Mouse (Mus musculus) cortical plate, adult 2 months (tissue): Measurements from ENCODE around the gene Lrrc73.

Experiments used
- CTCF ChIP-seq: fragments of 200-500 bp; IDR thresholded peaks from 2 replicates; pipeline ENCODE4 v1.5.1; 2011; ENCODE audit warnings: mild to moderate bottlenecking, control low read depth, low read length; ENCODE audit not compliant: insufficient read depth; ENCODE audit errors: extremely low read depth
- POLR2A ChIP-seq: fragments of 200-500 bp; IDR thresholded peaks from 2 replicates; pipeline ENCODE4 v1.6.1; 2011; ENCODE audit warnings: mild to moderate bottlenecking, low read length, control low read depth; ENCODE audit not compliant: insufficient read depth; ENCODE audit errors: extremely low read depth

DNA sequence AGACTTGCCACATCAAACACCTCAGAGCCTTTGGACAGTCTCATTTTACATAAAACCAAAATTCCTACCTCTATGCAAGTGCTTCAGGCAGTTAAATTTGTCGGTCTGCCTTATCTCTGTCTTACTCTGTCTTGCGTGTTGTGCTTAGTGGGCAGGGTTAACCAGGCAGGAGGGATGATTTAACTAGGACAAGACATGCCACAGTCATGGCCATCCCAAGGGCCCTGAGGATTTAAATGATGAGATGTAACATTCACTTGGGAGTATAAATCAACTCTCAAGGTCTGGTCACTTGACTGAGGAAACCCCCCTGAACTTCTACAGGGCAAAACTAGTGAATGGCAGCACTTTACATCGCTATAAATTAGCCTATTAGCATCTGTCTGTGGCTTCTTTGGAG, 31.7 kb upstream of the Lrrc73 start:
- TF ChIP-seq CTCF (no peak), POLR2A (no peak)
